Mouse (Mus musculus) E14TG2a.4 (cell line): ENCODE measurements around the gene Cyfip2.

Experiments
- H3K27me3 ChIP-seq: 2 replicates; pipeline ENCODE4 v1.6.1; 2014; ENCODE audit warnings: low read length, control low read depth; ENCODE audit not compliant: insufficient read depth
- H3K36me3 ChIP-seq: 2 replicates; pipeline ENCODE4 v1.6.1; 2014; ENCODE audit warnings: low read length, control low read depth; ENCODE audit not compliant: insufficient read depth
- H3K4me1 ChIP-seq: replicated peaks from 2 replicates; pipeline ENCODE4 v1.6.1; 2014; ENCODE audit warnings: low read depth, low read length, control low read depth
- H3K4me3 ChIP-seq: replicated peaks from 2 replicates; pipeline ENCODE4 v1.5.1; 2014; ENCODE audit warnings: mild to moderate bottlenecking, low read length
- H3K9me3 ChIP-seq: 2 replicates; pipeline ENCODE4 v1.6.1; 2014; ENCODE audit warnings: low read length, control low read depth
- CTCF ChIP-seq: conservative IDR thresholded peaks from 2 replicates; pipeline ENCODE4 v1.5.1; 2014; ENCODE audit warnings: low read length
- NANOG ChIP-seq: IDR thresholded peaks from 2 replicates; pipeline ENCODE4 v1.6.1; 2014; ENCODE audit warnings: borderline replicate concordance, low read length, mixed read lengths
- POU5F1 ChIP-seq: IDR thresholded peaks from 2 replicates; pipeline ENCODE4 v1.6.1; 2014; ENCODE audit warnings: low read length, borderline replicate concordance

Cyfip2 gene

GRCm38 (mm10) chr11:46304864-46305710, 7.6 kb downstream of the Cyfip2 start:
- no peaks in the 10 kb centered on the region for H3K36me3 ChIP-seq
- TF ChIP-seq CTCF, result no peak
- TF ChIP-seq POU5F1, result no peak
- no peak for TF ChIP-seq NANOG
- no peaks in the 10 kb centered on the region for H3K9me3 ChIP-seq
- peaks cover 6% of the 10 kb centered on the region for H3K27me3 ChIP-seq
- H3K4me3 ChIP-seq, result no peak overlapping the region
- peaks cover 39% of the 10 kb centered on the region for H3K4me1 ChIP-seq

- H3K36me3 ChIP-seq, result no peaks in the 10 kb centered on the region
- H3K9me3 ChIP-seq, result no peaks in the 10 kb centered on the region
- no peak overlapping the region for H3K4me3 ChIP-seq
- no peak for TF ChIP-seq POU5F1
- no peak for TF ChIP-seq NANOG
- TF ChIP-seq CTCF, result no peak
- H3K4me1 ChIP-seq, result peaks cover 30% of the 10 kb centered on the region
- peaks cover 3% of the 10 kb centered on the region; the same call in 1 of the 2 replicates for H3K27me3 ChIP-seq
Measured at GRCm38 (mm10) chr11:46304093-46304492, 8.6 kb downstream of the Cyfip2 start.

GRCm38 (mm10) chr11:46302471-46302870, 10.2 kb downstream of the Cyfip2 start:
- peaks cover 17% of the 10 kb centered on the region for H3K4me1 ChIP-seq
- no peak for TF ChIP-seq NANOG
- no peak for TF ChIP-seq CTCF
- TF ChIP-seq POU5F1, result no peak
- H3K9me3 ChIP-seq, result no peaks in the 10 kb centered on the region
- H3K36me3 ChIP-seq, result no peaks in the 10 kb centered on the region
- H3K27me3 ChIP-seq, result no peaks in the 10 kb centered on the region
- no peak overlapping the region for H3K4me3 ChIP-seq

GRCm38 (mm10) chr11:46301579-46302248, 10.9 kb downstream of the Cyfip2 start:
- no peak overlapping the region for H3K4me3 ChIP-seq
- no peaks in the 10 kb centered on the region for H3K27me3 ChIP-seq
- H3K36me3 ChIP-seq, result no peaks in the 10 kb centered on the region
- no peaks in the 10 kb centered on the region for H3K9me3 ChIP-seq
- TF ChIP-seq CTCF, result no peak
- TF ChIP-seq POU5F1, result no peak
- TF ChIP-seq NANOG, result no peak
- H3K4me1 ChIP-seq, result peaks cover 17% of the 10 kb centered on the region

GRCm38 (mm10) chr11:46299901-46300300, 12.8 kb downstream of the Cyfip2 start:
- TF ChIP-seq POU5F1 (no peak), NANOG (no peak)
- peaks cover 15% of the 10 kb centered on the region for H3K4me1 ChIP-seq
- no peaks in the 10 kb centered on the region for H3K27me3 ChIP-seq
- no peaks in the 10 kb centered on the region for H3K9me3 ChIP-seq
- H3K4me3 ChIP-seq, result no peak overlapping the region
- H3K36me3 ChIP-seq, result no peaks in the 10 kb centered on the region

GRCm38 (mm10) chr11:46298889-46299785, 13.5 kb downstream of the Cyfip2 start:
- Histone ChIP-seq H3K36me3 (no peaks in the 10 kb centered on the region), H3K4me3 (no peak overlapping the region), H3K27me3 (no peaks in the 10 kb centered on the region), H3K9me3 (no peaks in the 10 kb centered on the region), H3K4me1 (peaks cover 9% of the 10 kb centered on the region)
- no peak for TF ChIP-seq CTCF
- TF ChIP-seq NANOG, result no peak

- TF ChIP-seq POU5F1, result no peak
- H3K27me3 ChIP-seq, result no peaks in the 10 kb centered on the region; the same call in 1 of the 2 replicates
- H3K4me3 ChIP-seq, result no peak overlapping the region
- H3K4me1 ChIP-seq, result peaks cover 2% of the 10 kb centered on the region
- no peaks in the 10 kb centered on the region for H3K9me3 ChIP-seq
- no peaks in the 10 kb centered on the region; the same call in 1 of the 2 replicates for H3K36me3 ChIP-seq
Measured at GRCm38 (mm10) chr11:46294390-46294789, 18.3 kb downstream of the Cyfip2 start.

- no peaks in the 10 kb centered on the region for H3K9me3 ChIP-seq
Measured at GRCm38 (mm10) chr11:46293491-46293890, 19.2 kb downstream of the Cyfip2 start.

More at GRCm38 (mm10) chr11:46293491-46293890, 19.2 kb downstream of the Cyfip2 start:
- H3K4me3 ChIP-seq, result no peak overlapping the region
- TF ChIP-seq CTCF (no peak), NANOG (no peak), POU5F1 (no peak)
- H3K4me1 ChIP-seq, result peaks cover 11% of the 10 kb centered on the region
- H3K27me3 ChIP-seq, result no peaks in the 10 kb centered on the region; the same call in 1 of the 2 replicates
- peaks cover 5% of the 10 kb centered on the region; the same call in 1 of the 2 replicates for H3K36me3 ChIP-seq
